Mouse (Mus musculus) embryonic facial prominence, embryonic 14.5 days (tissue): ENCODE results near the gene Pde6d. TPM values are rescaled to one million over a fixed set of nuclear protein-coding genes. Genes with fewer than 3 reads are reported as not detected.

Source experiments
- ATAC-seq: fragments of 200-750 bp; cut with Nextera tagmentation; 2 replicates; pipeline ENCODE4 v1.8.0; 2017; ENCODE audit warnings: low read depth, moderate number of reproducible peaks, moderate TSS enrichment
- DNase-seq: peaks from one replicate; pipeline ENCODE4 v3.0.0-alpha.2; 2015; ENCODE audit warnings: low spot score
- H3K27ac ChIP-seq: fragments of 300-500 bp; sonication (generic); replicated peaks from 2 replicates; pipeline ENCODE4 v1.5.1; 2014; ENCODE audit warnings: low read depth, mild to moderate bottlenecking, low read length, moderate library complexity
- H3K27me3 ChIP-seq: fragments of 300-500 bp; sonication (generic); replicated peaks from 2 replicates; pipeline ENCODE4 v1.6.1; 2014; ENCODE audit warnings: low read length; ENCODE audit not compliant: control insufficient read depth, insufficient read depth
- H3K36me3 ChIP-seq: fragments of 300-500 bp; sonication (generic); 2 replicates; pipeline ENCODE4 v1.6.1; 2014; ENCODE audit warnings: low read length, mixed read lengths; ENCODE audit not compliant: control insufficient read depth, insufficient read depth
- H3K4me1 ChIP-seq: fragments of 300-500 bp; sonication (generic); 2 replicates; pipeline ENCODE4 v1.6.1; 2014; ENCODE audit warnings: antibody characterized with exemption, low read length; ENCODE audit not compliant: control insufficient read depth, insufficient read depth
- H3K4me2 ChIP-seq: fragments of 300-500 bp; sonication (generic); 2 replicates; pipeline ENCODE4 v1.6.1; 2014; ENCODE audit warnings: low read depth, mild to moderate bottlenecking, low read length, moderate library complexity, mixed read lengths
- H3K4me3 ChIP-seq: fragments of 300-500 bp; sonication (generic); 2 replicates; pipeline ENCODE4 v1.5.1; 2014; ENCODE audit warnings: low read depth, mild to moderate bottlenecking, low read length
- H3K9ac ChIP-seq: fragments of 300-500 bp; sonication (generic); 2 replicates; pipeline ENCODE4 v1.6.1; 2014; ENCODE audit warnings: low read depth, mild to moderate bottlenecking, low read length, moderate library complexity, mixed read lengths
- H3K9me3 ChIP-seq: fragments of 300-500 bp; sonication (generic); 2 replicates; pipeline ENCODE4 v1.6.1; 2016; ENCODE audit warnings: low read length; ENCODE audit not compliant: control insufficient read depth
- WGBS: fragments of 180-500 bp; shearing (Covaris S2); extraction: QIAGEN DNeasy Blood & Tissue Kit; methylation state at CpG from one replicate; pipeline ENCODE4 v1.1.7; 2014; 5-methylcytosine and 5-hydroxymethylcytosine counted together
- polyA plus RNA-seq: library from polyadenylated mRNA; unstranded; fragments of >200 nt; fragmentation: Nextera tagmentation; extraction: Ambion mirVana; gene quantifications from 2 replicates; pipeline ENCODE4 v1.2.1, GENCODE M21; 2014

Gene Pde6d
- polyA plus RNA-seq, 1 experiment from 2014 or later = 55.8 TPM

DNA sequence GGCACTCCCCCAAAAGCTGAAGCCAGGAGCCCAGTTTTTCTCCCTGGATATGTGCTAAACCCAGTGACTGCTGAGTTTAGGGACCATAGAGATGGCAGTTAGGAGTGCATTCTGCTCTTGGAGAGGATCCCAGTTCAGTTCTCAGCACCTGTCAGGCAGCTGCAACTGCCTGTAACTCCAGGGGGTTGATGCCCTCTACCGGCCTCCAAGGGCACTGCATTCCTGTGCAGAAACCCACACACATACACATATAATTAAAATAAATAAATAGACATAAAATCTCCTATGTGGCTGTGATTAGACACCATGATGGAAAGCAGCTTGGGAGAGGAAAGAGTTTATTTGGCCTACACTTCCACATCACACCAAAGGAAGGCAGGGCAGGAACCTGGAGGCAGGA lies 29.7 kb upstream of the Pde6d start:
- Histone ChIP-seq H3K9ac (no peak overlapping the region), H3K27me3 (no peaks in the 10 kb centered on the region), H3K4me2 (no peak overlapping the region), H3K36me3 (peaks cover 18% of the 10 kb centered on the region; the same call in 1 of the 2 replicates), H3K9me3 (no peaks in the 10 kb centered on the region), H3K4me3 (no peak overlapping the region), H3K27ac (no peak overlapping the region), H3K4me1 (no peaks in the 10 kb centered on the region)
- ATAC-seq (no peak), DNase-seq (no peak)
- WGBS = 65% methylated on average over 1 of the region's 1 CpGs

DNA sequence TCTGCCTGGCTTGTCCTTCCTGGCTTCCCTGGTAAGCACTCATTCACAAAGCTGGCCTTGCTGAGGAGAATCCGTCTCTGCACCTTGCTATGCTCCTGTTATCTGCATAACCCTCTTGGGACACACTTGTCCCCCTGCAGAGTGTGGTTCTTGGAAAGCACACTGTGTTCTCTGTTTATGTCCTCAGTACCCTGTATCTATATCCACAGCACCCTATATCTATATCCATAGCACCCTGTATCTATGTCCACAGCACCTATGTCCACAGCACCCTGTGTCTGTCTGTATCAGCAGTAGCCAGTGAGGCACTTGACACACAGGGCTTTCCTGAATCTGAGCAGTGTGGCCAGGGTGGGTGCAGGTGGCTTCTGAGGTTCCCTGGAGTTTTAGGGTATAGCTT lies 28.5 kb upstream of the Pde6d start:
- Histone ChIP-seq H3K4me3 (no peak overlapping the region), H3K27ac (no peak overlapping the region), H3K27me3 (no peaks in the 10 kb centered on the region), H3K4me2 (no peak overlapping the region), H3K9me3 (no peaks in the 10 kb centered on the region), H3K4me1 (no peaks in the 10 kb centered on the region), H3K9ac (no peak overlapping the region), H3K36me3 (peaks cover 22% of the 10 kb centered on the region)
- DNase-seq = no peak
- ATAC-seq = no peak
- WGBS = 67% methylated on average over 1 of the region's 1 CpGs

DNA sequence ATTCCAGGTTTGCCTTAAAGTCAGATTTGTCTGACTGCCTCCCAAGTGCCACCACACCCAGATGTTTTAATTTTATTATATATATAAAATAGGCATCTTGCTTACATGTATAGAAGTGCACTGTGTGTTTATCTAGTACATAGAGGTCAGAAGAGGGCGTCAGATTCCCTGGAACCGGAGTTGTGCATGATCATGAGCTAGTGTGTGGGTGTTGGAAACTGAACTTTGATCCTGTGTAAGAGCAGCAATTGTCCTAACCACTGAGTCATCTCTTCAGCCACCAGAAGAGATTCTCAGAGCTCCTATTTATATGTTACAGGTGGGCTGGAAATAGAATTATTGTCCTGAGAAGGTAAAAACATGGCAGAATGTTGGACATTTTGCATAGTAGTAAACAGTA lies 17.7 kb upstream of the Pde6d start:
- Histone ChIP-seq H3K4me1 (no peaks in the 10 kb centered on the region), H3K4me2 (no peak overlapping the region), H3K4me3 (no peak overlapping the region), H3K27me3 (no peaks in the 10 kb centered on the region), H3K9ac (no peak overlapping the region), H3K27ac (no peak overlapping the region), H3K36me3 (peaks cover 85% of the 10 kb centered on the region), H3K9me3 (no peaks in the 10 kb centered on the region)
- no peak for DNase-seq
- WGBS = 88% methylated on average over 2 of the region's 2 CpGs
- ATAC-seq = no peak

DNA sequence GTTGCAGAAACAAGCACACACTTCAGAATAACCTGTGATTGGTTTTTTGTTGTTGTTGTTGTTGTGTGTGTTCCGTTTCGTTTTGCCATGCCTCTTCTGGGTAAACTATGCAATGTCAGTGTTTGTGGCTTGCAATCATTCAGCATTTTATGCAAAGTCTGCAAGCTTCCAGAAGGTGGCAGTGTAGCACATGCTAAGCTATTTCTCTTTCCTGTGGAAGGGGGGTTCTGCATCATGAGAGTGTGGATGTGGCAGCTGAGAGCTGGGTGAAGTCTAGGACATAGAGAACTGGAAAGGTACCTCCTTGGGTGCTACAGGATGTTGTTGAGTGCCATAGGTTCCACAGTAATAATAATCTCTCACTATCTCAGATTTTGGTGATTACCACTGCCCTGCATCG lies 16.1 kb upstream of the Pde6d start:
- WGBS = 72% methylated on average over 3 of the region's 3 CpGs
- Histone ChIP-seq H3K27me3 (no peaks in the 10 kb centered on the region), H3K4me1 (no peaks in the 10 kb centered on the region), H3K9ac (no peak overlapping the region), H3K27ac (no peak overlapping the region), H3K9me3 (no peaks in the 10 kb centered on the region), H3K36me3 (peaks cover 83% of the 10 kb centered on the region), H3K4me2 (no peak overlapping the region), H3K4me3 (no peak overlapping the region)
- DNase-seq (peak; percentile 56), ATAC-seq (no peak)

DNA sequence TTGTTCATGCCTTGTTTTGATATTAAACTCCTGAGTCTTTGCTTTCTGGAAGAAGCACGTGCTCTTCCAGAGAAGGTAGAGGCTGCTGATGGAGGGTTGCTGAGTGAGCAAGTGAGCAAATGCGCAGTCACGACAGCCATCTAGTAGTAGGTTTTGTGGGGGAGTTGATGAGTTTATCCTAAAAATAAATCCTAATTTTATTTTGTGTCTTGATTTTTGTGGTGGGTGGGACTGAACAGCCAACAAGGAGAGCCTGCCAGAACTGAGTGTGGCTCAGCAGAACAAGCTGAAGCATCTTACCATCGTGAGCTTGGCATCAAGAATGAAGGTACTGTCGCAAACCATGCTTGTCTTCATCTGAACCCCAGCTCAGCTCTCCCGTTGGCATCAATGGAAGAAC lies 14.1 kb upstream of the Pde6d start:
- H3K4me2 ChIP-seq = no peak overlapping the region
- WGBS = 92% methylated on average over 6 of the region's 6 CpGs
- no peak overlapping the region for H3K27ac ChIP-seq
- ATAC-seq (no peak), DNase-seq (no peak)
- H3K4me1 ChIP-seq = no peaks in the 10 kb centered on the region
- no peaks in the 10 kb centered on the region for H3K9me3 ChIP-seq
- H3K9ac ChIP-seq = no peak overlapping the region
- H3K27me3 ChIP-seq = no peaks in the 10 kb centered on the region
- peaks cover 80% of the 10 kb centered on the region for H3K36me3 ChIP-seq
- no peak overlapping the region for H3K4me3 ChIP-seq

DNA sequence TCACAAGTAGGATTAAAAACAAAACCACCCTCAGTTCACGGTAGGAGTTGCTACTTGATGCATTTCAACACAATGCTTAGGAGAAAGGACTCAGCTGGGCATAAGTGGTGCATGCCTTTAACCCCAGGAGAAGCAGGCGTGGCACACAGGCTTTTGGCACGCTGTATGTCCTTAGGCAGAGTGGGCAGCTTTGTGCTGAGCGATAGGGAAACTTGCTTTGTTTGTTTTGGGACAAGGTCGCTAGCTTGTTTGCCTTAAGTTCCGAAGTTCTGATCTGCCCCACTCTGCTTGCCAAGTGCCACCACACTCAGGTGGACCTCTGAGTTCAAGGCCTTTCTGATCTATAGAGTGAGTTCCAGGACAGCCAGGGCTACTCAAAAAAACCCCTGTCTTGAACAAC lies 12.9 kb upstream of the Pde6d start:
- Histone ChIP-seq H3K27ac (no peak overlapping the region), H3K27me3 (no peaks in the 10 kb centered on the region), H3K4me1 (no peaks in the 10 kb centered on the region), H3K36me3 (peaks cover 80% of the 10 kb centered on the region), H3K4me3 (no peak overlapping the region), H3K9ac (no peak overlapping the region), H3K9me3 (no peaks in the 10 kb centered on the region), H3K4me2 (no peak overlapping the region)
- DNase-seq = no peak
- WGBS = 85% methylated on average over 6 of the region's 6 CpGs
- no peak for ATAC-seq

DNA sequence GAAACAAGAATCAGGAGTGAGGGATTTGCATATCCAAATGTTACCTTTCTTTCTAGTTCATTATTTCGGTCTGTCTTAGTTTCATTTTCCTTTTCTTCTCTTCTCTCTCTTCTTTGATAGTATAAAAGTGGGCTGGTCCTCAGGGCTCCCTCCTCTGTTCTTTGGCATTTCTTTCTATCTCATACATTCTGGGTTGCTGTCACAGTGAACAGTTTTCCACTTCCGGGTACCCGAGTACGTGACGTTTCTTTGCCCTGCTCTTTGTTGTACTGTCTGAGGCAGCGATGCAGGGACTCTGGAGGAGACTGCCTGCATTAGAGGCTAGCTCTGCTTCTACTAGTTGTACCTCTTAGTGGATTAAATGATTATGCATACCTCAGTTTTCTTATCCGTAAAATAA lies 12.1 kb upstream of the Pde6d start:
- no peak overlapping the region for H3K4me2 ChIP-seq

DNA sequence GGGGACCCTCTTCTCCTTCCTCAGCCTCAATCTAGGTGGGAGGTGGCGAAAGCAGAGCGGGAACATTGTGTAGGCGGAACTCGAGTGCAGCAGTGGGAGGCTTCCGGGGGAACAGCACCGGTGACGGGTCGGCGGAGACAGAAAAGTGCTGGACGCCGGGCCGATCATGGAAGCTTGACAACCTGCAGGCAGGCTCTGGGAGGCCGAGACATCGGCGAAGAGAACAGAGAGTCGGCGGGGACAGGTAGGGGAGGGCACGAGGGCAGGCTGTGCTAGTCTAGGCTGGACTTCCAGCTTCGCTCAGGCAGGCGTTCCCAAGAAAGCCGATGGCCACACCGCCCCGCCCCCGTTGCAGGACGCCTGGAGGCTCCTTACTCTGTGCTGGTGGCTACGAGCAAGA lies 4.6 kb upstream of the Pde6d start:
- DNase-seq = peak; percentile 80
- 0% methylated on average over 19 of the region's 26 CpGs for WGBS
- Histone ChIP-seq H3K4me2 (peak overlapping the region; percentile 87), H3K27ac (0 out of 2 replicates have a peak overlapping the region, but pooled peaks have one; percentile 33), H3K9ac (peak overlapping the region; percentile 90), H3K36me3 (peaks cover 25% of the 10 kb centered on the region), H3K27me3 (no peaks in the 10 kb centered on the region), H3K9me3 (no peaks in the 10 kb centered on the region), H3K4me1 (peaks cover 15% of the 10 kb centered on the region; the same call in 1 of the 2 replicates), H3K4me3 (peak overlapping the region; percentile 77)
- ATAC-seq = 0 out of 2 replicates have a peak, but pooled peaks have one; percentile 20

More for the DNA sequence above, 12.1 kb upstream of the Pde6d start:
- Histone ChIP-seq H3K27me3 (no peaks in the 10 kb centered on the region), H3K27ac (no peak overlapping the region), H3K4me3 (no peak overlapping the region), H3K9ac (no peak overlapping the region), H3K4me1 (no peaks in the 10 kb centered on the region), H3K36me3 (peaks cover 81% of the 10 kb centered on the region), H3K9me3 (no peaks in the 10 kb centered on the region)
- ATAC-seq (no peak), DNase-seq (no peak)
- 88% methylated on average over 7 of the region's 7 CpGs for WGBS

DNA sequence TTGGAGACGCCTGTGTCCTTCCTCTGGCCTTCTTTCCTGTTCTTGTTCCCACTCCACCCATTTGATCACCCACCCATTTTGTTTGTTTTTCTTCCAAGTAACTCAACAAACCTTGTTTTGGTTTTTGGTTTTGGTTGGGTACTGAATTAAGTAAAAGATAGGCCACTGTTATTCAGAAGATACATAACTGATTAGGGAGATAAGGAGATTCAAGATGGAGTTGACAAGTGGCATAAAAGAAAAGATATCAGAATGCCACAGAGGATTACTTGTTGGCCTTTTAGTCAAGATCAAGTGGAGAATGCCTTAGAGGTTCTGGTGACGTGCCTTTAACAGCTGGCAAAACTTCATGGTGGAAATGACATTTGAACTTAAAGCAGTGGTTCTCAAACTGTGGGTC lies 1.3 kb upstream of the Pde6d start:
- Histone ChIP-seq H3K9me3 (no peaks in the 10 kb centered on the region), H3K36me3 (no peaks in the 10 kb centered on the region), H3K27ac (no peak overlapping the region), H3K4me2 (no peak overlapping the region), H3K27me3 (no peaks in the 10 kb centered on the region), H3K9ac (no peak overlapping the region), H3K4me1 (peaks cover 15% of the 10 kb centered on the region), H3K4me3 (no peak overlapping the region)
- ATAC-seq = no peak
- no peak for DNase-seq
- WGBS = 69% methylated on average over 2 of the region's 2 CpGs
